Mouse (Mus musculus) MEL (cell line): ENCODE measurements around the gene Maml3. TPM values are rescaled to one million over a fixed set of nuclear protein-coding genes. Genes with fewer than 3 reads are reported as not detected.

ENCODE experiments used
- DNase-seq: peaks from one replicate; pipeline ENCODE4 v3.0.0; 2011; ENCODE audit warnings: low read depth, low spot score
- H3K27ac ChIP-seq: 2 replicates; pipeline ENCODE4 v1.5.1; 2012; ENCODE audit warnings: low read depth, mild to moderate bottlenecking, control low read depth, low read length, moderate library complexity; ENCODE audit not compliant: control insufficient read depth
- H3K27me3 ChIP-seq, 2 experiments: fragments of 150-350 bp in 1 of 2; sonication (generic) in 1 of 2; 2 replicates each; pipeline ENCODE4 v1.6.1; 2012; ENCODE audit warnings: low read length in 2 of 2, mild to moderate bottlenecking in 2 of 2, improper control_type of control experiment in 1 of 2, moderate library complexity in 1 of 2; ENCODE audit not compliant: insufficient read depth in 2 of 2, control insufficient read depth in 1 of 2
- H3K36me3 ChIP-seq, 2 experiments: 2 replicates each; pipeline ENCODE4 v1.6.1; 2012 to 2014; ENCODE audit warnings: low read length in 2 of 2, improper control_type of control experiment in 1 of 2, inconsistent platforms in 1 of 2, mild to moderate bottlenecking in 1 of 2; ENCODE audit not compliant: insufficient read depth in 2 of 2, control insufficient read depth in 1 of 2
- H3K4me1 ChIP-seq, 2 experiments: fragments of 150-350 bp in 1 of 2; sonication (generic) in 1 of 2; 2 replicates each; pipeline ENCODE4 v1.6.1; 2012; ENCODE audit warnings: low read length in 2 of 2, improper control_type of control experiment in 1 of 2, mild to moderate bottlenecking in 1 of 2; ENCODE audit not compliant: insufficient read depth in 2 of 2, control insufficient read depth in 1 of 2
- H3K4me3 ChIP-seq, 2 experiments: fragments of 150-350 bp in 1 of 2; sonication (generic) in 1 of 2; 2 replicates each; pipeline ENCODE4 v1.5.1; 2012; ENCODE audit warnings: low read depth in 2 of 2, low read length in 2 of 2, mild to moderate bottlenecking in 2 of 2, moderate library complexity in 2 of 2, control low read depth in 1 of 2, improper control_type of control experiment in 1 of 2; ENCODE audit not compliant: control insufficient read depth in 1 of 2, insufficient read depth in 1 of 2
- H3K79me2 ChIP-seq: 2 replicates; pipeline ENCODE4 v1.6.1; 2012; ENCODE audit warnings: mild to moderate bottlenecking, low read length, moderate library complexity; ENCODE audit not compliant: control insufficient read depth, poor library complexity, insufficient read depth
- H3K9ac ChIP-seq: 2 replicates; pipeline ENCODE4 v1.6.1; 2012; ENCODE audit warnings: low read depth, mild to moderate bottlenecking, control low read depth, low read length, moderate library complexity; ENCODE audit not compliant: control insufficient read depth, poor library complexity, severe bottlenecking
- H3K9me3 ChIP-seq: fragments of 150-350 bp; sonication (generic); replicated peaks from 2 replicates; pipeline ENCODE4 v1.6.1; 2012; ENCODE audit warnings: mild to moderate bottlenecking, low read length, improper control_type of control experiment, moderate library complexity; ENCODE audit not compliant: insufficient read depth
- CTCF ChIP-seq, 3 experiments: IDR thresholded peaks in 2 of 3; conservative IDR thresholded peaks in 1 of 3; 2 replicates each; pipeline ENCODE4 v1.5.1; 2011 to 2012; ENCODE audit warnings: low read length in 3 of 3, low read depth in 2 of 3, mild to moderate bottlenecking in 2 of 3, improper control_type of control experiment in 1 of 3, inconsistent platforms in 1 of 3, mixed read lengths in 1 of 3, moderate library complexity in 1 of 3; ENCODE audit not compliant: control insufficient read depth in 1 of 3, insufficient read depth in 1 of 3, poor library complexity in 1 of 3, severe bottlenecking in 1 of 3
- ELF1 ChIP-seq: IDR thresholded peaks from 2 replicates; pipeline ENCODE4 v1.6.1; 2014; ENCODE audit warnings: low read depth, mild to moderate bottlenecking, inconsistent platforms, low read length, improper control_type of control experiment, moderate library complexity
- GATA1 ChIP-seq: IDR thresholded peaks from 2 replicates; pipeline ENCODE4 v1.6.1; 2011; ENCODE audit warnings: low read depth, low read length, improper control_type of control experiment
- POLR2A ChIP-seq, 2 experiments: IDR thresholded peaks; 2 replicates each; pipeline ENCODE4 v1.6.1; 2011 to 2012; ENCODE audit warnings: low read length in 2 of 2, mild to moderate bottlenecking in 2 of 2, control low read depth in 1 of 2, improper control_type of control experiment in 1 of 2, low read depth in 1 of 2, moderate library complexity in 1 of 2; ENCODE audit not compliant: control insufficient read depth in 1 of 2, insufficient read depth in 1 of 2, poor library complexity in 1 of 2
- POLR2AphosphoS2 ChIP-seq: IDR thresholded peaks from 2 replicates; pipeline ENCODE4 v1.6.1; 2011; ENCODE audit warnings: low read length, improper control_type of control experiment
- RAD21 ChIP-seq: IDR thresholded peaks from 2 replicates; pipeline ENCODE4 v1.6.1; 2011; ENCODE audit warnings: mild to moderate bottlenecking, low read depth, low read length, improper control_type of control experiment
- SIN3A ChIP-seq: IDR thresholded peaks from 2 replicates; pipeline ENCODE4 v1.6.1; 2012; ENCODE audit warnings: low read length, improper control_type of control experiment, inconsistent platforms
- SMC3 ChIP-seq: IDR thresholded peaks from 2 replicates; pipeline ENCODE4 v1.6.1; 2011; ENCODE audit warnings: low read depth, low read length, improper control_type of control experiment
- polyA plus RNA-seq, 2 experiments: library from polyadenylated mRNA; stranded (reverse) in 1 of 2; unstranded in 1 of 2; fragments of >175 nt in 1 of 2; fragments of >200 nt in 1 of 2; gene quantifications; 2 replicates each; pipeline versions ENCODE4 v1.2.1 to v1.2.4; 2012; ENCODE audit warnings: low replicate concordance in 2 of 2, low read depth in 1 of 2; ENCODE audit not compliant: insufficient read length in 2 of 2, insufficient read depth in 1 of 2, missing spikeins in 1 of 2
- total RNA-seq: library from RNA; depleted of rRNA; stranded (reverse); fragments of 300-350 nt; gene quantifications from 2 replicates; pipeline ENCODE4 v1.2.3, GENCODE M21; 2012

Maml3 gene
- total and polyA plus RNA-seq, 3 experiments = 2.0 to 4.1 TPM; not detected in 1

DNA sequence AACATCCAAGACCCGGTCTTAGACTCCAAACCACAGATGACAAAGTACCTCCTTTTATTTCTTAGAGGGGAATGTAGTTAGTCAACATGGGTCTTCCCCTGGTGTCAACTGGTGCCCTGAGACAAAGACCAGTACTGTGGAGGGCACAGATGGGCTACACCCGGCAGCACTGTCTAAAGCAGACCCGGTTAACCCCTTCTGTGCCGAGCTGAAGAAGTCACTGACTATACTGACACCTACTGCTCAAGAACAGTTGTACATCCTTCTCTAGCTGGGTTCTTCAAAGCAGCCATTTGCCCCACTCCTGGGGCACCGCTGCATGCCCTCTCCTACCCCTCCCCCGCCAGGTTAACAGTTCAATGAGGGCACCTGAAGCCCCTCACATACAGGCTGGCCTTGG, 95.6 kb downstream of the Maml3 start:
- H3K4me3 ChIP-seq = no peak overlapping the region
- TF ChIP-seq RAD21 = peak; percentile 22
- TF ChIP-seq CTCF (IDR thresholded peaks at IDR 0.05 in 2 of 3, conservative IDR thresholded peaks at IDR 0.05 in 1 of 3; ENCODE audit: control insufficient read depth in 1 of 3, insufficient read depth in 1 of 3, low read depth in 2 of 3, low read length in 3 of 3, poor library complexity in 1 of 3, severe bottlenecking in 1 of 3) = peak in 1 of 3 experiments; percentile 33; a peak in 2 of 6 replicates
- TF ChIP-seq SMC3 = peak; percentile 16; the same call in 1 of the 2 replicates
- TF ChIP-seq ELF1 = no peak
- no peaks in the 10 kb centered on the region for H3K9me3 ChIP-seq
- no peaks in the 10 kb centered on the region for H3K27me3 ChIP-seq
- H3K36me3 ChIP-seq = peaks cover 0 to 3% of the 10 kb centered on the region in 2 experiments; a peak in 2 of 4 replicates
- no peak overlapping the region for H3K27ac ChIP-seq
- no peak overlapping the region for H3K9ac ChIP-seq
- H3K79me2 ChIP-seq = no peaks in the 10 kb centered on the region
- peak; percentile 10 for DNase-seq
- H3K4me1 ChIP-seq = peaks cover 3 to 7% of the 10 kb centered on the region in 2 experiments

DNA sequence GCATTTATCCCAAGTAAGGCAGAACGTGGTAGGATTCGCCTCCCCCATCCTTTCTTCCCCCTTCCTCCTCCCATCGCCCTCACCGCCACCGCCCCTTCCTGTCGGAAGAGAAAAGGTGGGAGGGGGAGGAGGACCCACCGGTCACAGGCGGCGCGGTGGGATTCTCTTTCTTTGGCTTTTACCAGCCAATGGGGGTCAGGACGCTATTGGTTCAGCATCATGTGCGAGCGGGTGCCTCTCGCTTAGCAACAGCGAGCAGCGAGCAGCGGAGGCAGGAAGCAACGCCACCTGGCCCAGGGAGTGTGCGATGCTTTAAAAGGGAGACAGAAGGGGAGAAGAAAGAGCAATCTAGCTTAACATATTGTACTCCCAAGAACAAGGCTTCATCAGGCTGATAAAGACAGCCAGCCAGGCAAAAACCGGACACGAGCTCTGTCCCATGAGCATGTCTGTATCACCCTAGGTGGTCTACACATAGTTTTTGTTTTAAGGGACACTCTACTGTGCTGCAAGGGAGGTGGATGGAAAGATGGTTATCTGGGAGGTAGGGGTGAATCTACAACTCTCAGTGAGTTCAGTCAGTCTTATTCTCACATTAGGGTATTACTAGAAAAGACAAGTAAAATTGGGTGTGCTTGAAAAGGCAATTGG, 97.1 kb downstream of the Maml3 start:
- Histone ChIP-seq H3K27me3 (no peaks in the 10 kb centered on the region), H3K9ac (peak overlapping the region; percentile 35), H3K4me1 (peaks cover 3 to 9% of the 10 kb centered on the region in 2 experiments), H3K4me3 (peak overlapping the region; percentile 70 to 78), H3K79me2 (no peaks in the 10 kb centered on the region), H3K27ac (no peak overlapping the region), H3K9me3 (no peaks in the 10 kb centered on the region), H3K36me3 (peaks cover 0 to 3% of the 10 kb centered on the region in 2 experiments; a peak in 2 of 4 replicates)
- TF ChIP-seq POLR2A (IDR thresholded peaks at IDR 0.05; ENCODE audit: control insufficient read depth in 1 of 2, insufficient read depth in 1 of 2, low read depth in 1 of 2, low read length in 2 of 2, poor library complexity in 1 of 2) (no peak), GATA1 (0 out of 2 replicates have a peak, but pooled peaks have one; percentile 22)
- DNase-seq = peak; percentile 68

- Histone ChIP-seq H3K79me2 (no peaks in the 10 kb centered on the region), H3K36me3 (peaks cover 0 to 3% of the 10 kb centered on the region in 2 experiments; a peak in 2 of 4 replicates), H3K4me1 (peaks cover 3 to 9% of the 10 kb centered on the region in 2 experiments), H3K9ac (peak overlapping the region; percentile 35), H3K27ac (no peak overlapping the region), H3K9me3 (no peaks in the 10 kb centered on the region), H3K27me3 (no peaks in the 10 kb centered on the region), H3K4me3 (peak overlapping the region; percentile 70 to 78)
- DNase-seq = peak; percentile 53
- TF ChIP-seq POLR2AphosphoS2 (no peak), SIN3A (peak; percentile 6; the same call in 1 of the 2 replicates), GATA1 (0 out of 2 replicates have a peak, but pooled peaks have one; percentile 19)
Observed at GRCm38 (mm10) chr3:52006721-52007330, 98.0 kb downstream of the Maml3 start.
